Mouse (Mus musculus) megakaryocyte, embryonic 14.5 days (primary cell): ENCODE measurements around the gene Lilra5.

Source experiments
- FLI1 ChIP-seq: IDR thresholded peaks from 2 replicates; pipeline ENCODE4 v1.6.1; 2012; ENCODE audit warnings: low read length, inconsistent platforms, mixed read lengths
- GATA1 ChIP-seq: IDR thresholded peaks from 3 replicates; pipeline ENCODE4 v1.6.1; 2012; ENCODE audit warnings: mixed read lengths, low read length, inconsistent platforms, borderline replicate concordance

DNA sequence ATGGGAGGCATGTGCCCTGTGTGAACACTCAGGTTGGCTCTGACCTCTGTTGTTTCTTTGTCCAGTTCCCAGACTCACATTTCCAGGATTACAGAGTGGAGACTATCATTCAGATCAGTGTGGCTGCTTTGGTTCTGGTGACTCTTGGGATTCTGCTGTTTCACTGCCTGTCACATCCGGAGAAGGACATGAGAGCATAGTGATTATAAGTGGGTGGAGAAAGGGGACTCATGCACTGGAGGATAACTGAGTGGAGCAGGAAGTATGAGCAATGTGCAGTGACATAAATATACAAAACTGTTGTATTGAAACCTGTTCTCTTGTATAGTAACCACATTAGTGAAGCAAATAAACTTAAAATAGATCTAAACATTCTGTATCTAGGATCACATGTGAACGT, 22.2 kb upstream of the Lilra5 start:
- peak; percentile 52; the same call in 1 of the 3 replicates for TF ChIP-seq GATA1
- TF ChIP-seq FLI1 = no peak
